Mouse (Mus musculus): ENCODE measurements around the gene Prmt1. TPM values are rescaled to one million over a fixed set of nuclear protein-coding genes. Genes with fewer than 3 reads are reported as not detected.
A peak's percentile ranks its signal among the peaks of the same experiment; 100 is the strongest.

Prmt1 gene
- polyA plus RNA-seq, 1 experiment from 2014 or later = 98.6 TPM

DNA sequence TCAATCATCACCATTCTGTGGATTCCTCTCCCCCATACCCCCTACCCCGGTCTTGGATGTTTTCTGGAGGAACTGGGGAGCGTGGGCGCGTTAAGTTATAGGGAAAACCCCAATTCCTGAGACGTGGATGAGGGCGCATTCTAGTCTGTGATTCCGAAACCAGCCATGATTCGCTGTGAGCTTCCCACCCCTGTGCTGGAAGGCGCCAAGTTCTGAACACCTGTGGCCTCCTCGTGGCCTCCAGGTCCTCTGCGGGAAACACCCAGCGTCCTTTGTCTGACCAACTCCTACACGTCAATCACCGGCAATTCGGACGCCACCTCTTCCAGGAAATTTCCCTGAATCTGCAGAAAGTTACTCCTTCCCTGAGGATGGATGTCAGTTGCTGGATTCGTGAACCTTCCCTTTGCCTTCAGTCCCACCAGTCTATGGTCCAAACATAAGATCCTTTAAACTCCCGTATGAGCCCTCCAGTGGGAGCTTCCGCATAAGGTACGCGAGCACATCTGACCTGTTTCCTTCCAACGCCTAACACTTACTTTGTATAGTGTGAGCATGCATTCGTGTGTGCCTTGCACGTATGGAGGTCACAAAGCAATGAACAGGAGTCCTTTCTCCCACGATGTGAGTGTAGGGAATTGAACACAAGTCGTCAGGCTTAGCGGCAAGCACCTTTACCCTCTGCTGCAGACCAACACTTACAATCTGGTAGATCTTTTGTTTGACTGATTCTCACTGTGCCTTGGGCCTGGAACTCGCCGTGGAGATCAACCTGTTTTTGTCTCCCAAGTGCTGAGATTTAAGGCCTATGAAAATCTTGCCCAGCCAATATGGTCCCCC, 731 bp upstream of the Prmt1 start:
- H3K36me3 ChIP-seq (ENCODE audit: control insufficient read depth, insufficient read depth) = peaks cover 2% of the 10 kb centered on the region
- H3K4me1 ChIP-seq (ENCODE audit: control insufficient read depth, low read depth, low read length) = peaks cover 23% of the 10 kb centered on the region
- peak overlapping the region; percentile 77 for H3K9ac ChIP-seq (ENCODE audit: low read depth, low read length)

DNA sequence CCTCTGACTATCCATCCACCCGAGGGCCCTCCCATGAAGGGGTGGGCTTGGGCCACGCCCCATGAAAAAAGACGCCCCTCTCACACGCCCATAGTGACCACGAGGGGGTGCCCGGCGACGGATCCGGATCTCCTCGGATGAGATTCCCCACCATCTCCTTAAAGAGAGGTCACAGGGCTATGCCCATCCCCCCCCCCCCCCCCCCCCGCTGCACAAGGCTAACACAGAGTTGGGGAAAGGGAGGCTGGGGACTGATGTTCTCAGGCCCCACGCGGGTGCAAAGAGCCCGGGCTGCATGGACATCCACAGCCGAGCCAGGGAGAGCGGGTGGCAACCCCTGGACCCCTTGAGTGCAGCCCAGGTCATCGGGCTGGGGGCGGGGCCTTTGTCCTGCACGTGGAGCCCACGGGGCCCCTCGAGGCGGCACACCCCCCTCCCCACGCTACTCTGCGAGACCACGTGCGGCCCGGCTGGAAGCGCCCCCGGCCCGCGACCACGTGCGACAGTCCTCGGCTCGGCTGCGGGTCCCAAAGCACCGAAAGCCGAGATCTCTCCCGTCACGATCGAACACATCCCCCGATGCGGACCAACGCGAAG, 675 bp downstream of the Prmt1 start:
- Histone ChIP-seq H3K9ac (ENCODE audit: low read depth, low read length) (peak overlapping the region; percentile 92), H3K27me3 (ENCODE audit: control insufficient read depth, insufficient read depth, low read depth, low read length) (no peaks in the 10 kb centered on the region), H3K9me3 (replicated peaks; ENCODE audit: control insufficient read depth, low read length) (no peaks in the 10 kb centered on the region), H3K4me1 (ENCODE audit: control insufficient read depth, low read depth, low read length) (peaks cover 23% of the 10 kb centered on the region), H3K4me2 (ENCODE audit: low read depth, low read length) (peak overlapping the region; percentile 99), H3K27ac (ENCODE audit: low read length) (peak overlapping the region; percentile 85), H3K36me3 (ENCODE audit: control insufficient read depth, insufficient read depth) (peaks cover 13% of the 10 kb centered on the region), H3K4me3 (ENCODE audit: low read depth, low read length) (peak overlapping the region; percentile 88)
- ATAC-seq (ENCODE audit: low read depth) = no peak
- under 1% methylated on average over 44 of the region's 45 CpGs for WGBS (ENCODE audit: insufficient replicate concordance)

More for the DNA sequence above, 731 bp upstream of the Prmt1 start:
- peak overlapping the region; percentile 89 for H3K27ac ChIP-seq (ENCODE audit: low read length)
- H3K4me2 ChIP-seq (ENCODE audit: low read depth, low read length) = peak overlapping the region; percentile 86
- no peaks in the 10 kb centered on the region for H3K27me3 ChIP-seq (ENCODE audit: control insufficient read depth, insufficient read depth, low read depth, low read length)
- peak overlapping the region; percentile 78 for H3K4me3 ChIP-seq (ENCODE audit: low read depth, low read length)
- WGBS (ENCODE audit: insufficient replicate concordance) = under 1% methylated on average over 29 of the region's 29 CpGs
- ATAC-seq (ENCODE audit: low read depth) = peak; percentile 6; the same call in 1 of the 2 replicates
- H3K9me3 ChIP-seq (replicated peaks; ENCODE audit: control insufficient read depth, low read length) = no peaks in the 10 kb centered on the region

- Histone ChIP-seq H3K27ac (ENCODE audit: low read length) (peak overlapping the region; percentile 85; the same call in 1 of the 2 replicates), H3K4me1 (ENCODE audit: control insufficient read depth, low read depth, low read length) (peaks cover 23% of the 10 kb centered on the region), H3K27me3 (ENCODE audit: control insufficient read depth, insufficient read depth, low read depth, low read length) (no peaks in the 10 kb centered on the region), H3K36me3 (ENCODE audit: control insufficient read depth, insufficient read depth) (peaks cover 17% of the 10 kb centered on the region), H3K4me2 (ENCODE audit: low read depth, low read length) (peak overlapping the region; percentile 99; the same call in 1 of the 2 replicates), H3K9ac (ENCODE audit: low read depth, low read length) (no peak overlapping the region), H3K4me3 (ENCODE audit: low read depth, low read length) (no peak overlapping the region), H3K9me3 (replicated peaks; ENCODE audit: control insufficient read depth, low read length) (no peaks in the 10 kb centered on the region)
- WGBS (ENCODE audit: insufficient replicate concordance) = 33% methylated on average over 3 of the region's 3 CpGs
- ATAC-seq (ENCODE audit: low read depth) = no peak
Observed at GRCm38 (mm10) chr7:44984833-44985164, 1.6 kb downstream of the Prmt1 start.

GRCm38 (mm10) chr7:44983944-44984832, 2.2 kb downstream of the Prmt1 start:
- Histone ChIP-seq H3K27me3 (ENCODE audit: control insufficient read depth, insufficient read depth, low read depth, low read length) (no peaks in the 10 kb centered on the region), H3K9me3 (replicated peaks; ENCODE audit: control insufficient read depth, low read length) (no peaks in the 10 kb centered on the region), H3K27ac (ENCODE audit: low read length) (no peak overlapping the region), H3K9ac (ENCODE audit: low read depth, low read length) (no peak overlapping the region), H3K36me3 (ENCODE audit: control insufficient read depth, insufficient read depth) (peaks cover 19% of the 10 kb centered on the region), H3K4me2 (ENCODE audit: low read depth, low read length) (peak overlapping the region; percentile 4; the same call in 1 of the 2 replicates), H3K4me3 (ENCODE audit: low read depth, low read length) (no peak overlapping the region), H3K4me1 (ENCODE audit: control insufficient read depth, low read depth, low read length) (peaks cover 23% of the 10 kb centered on the region)
- WGBS (ENCODE audit: insufficient replicate concordance) = 81% methylated on average over 7 of the region's 7 CpGs
- ATAC-seq (ENCODE audit: low read depth) = no peak

- Histone ChIP-seq H3K9me3 (replicated peaks; ENCODE audit: control insufficient read depth, low read length) (no peaks in the 10 kb centered on the region), H3K36me3 (ENCODE audit: control insufficient read depth, insufficient read depth) (peaks cover 20% of the 10 kb centered on the region), H3K4me2 (ENCODE audit: low read depth, low read length) (no peak overlapping the region), H3K4me3 (ENCODE audit: low read depth, low read length) (no peak overlapping the region), H3K9ac (ENCODE audit: low read depth, low read length) (no peak overlapping the region), H3K4me1 (ENCODE audit: control insufficient read depth, low read depth, low read length) (peaks cover 22% of the 10 kb centered on the region), H3K27me3 (ENCODE audit: control insufficient read depth, insufficient read depth, low read depth, low read length) (no peaks in the 10 kb centered on the region), H3K27ac (ENCODE audit: low read length) (no peak overlapping the region)
- WGBS (ENCODE audit: insufficient replicate concordance) = 20% methylated on average over 6 of the region's 6 CpGs
- no peak for ATAC-seq (ENCODE audit: low read depth)
Observed at GRCm38 (mm10) chr7:44983085-44983484, 3.3 kb downstream of the Prmt1 start.

DNA sequence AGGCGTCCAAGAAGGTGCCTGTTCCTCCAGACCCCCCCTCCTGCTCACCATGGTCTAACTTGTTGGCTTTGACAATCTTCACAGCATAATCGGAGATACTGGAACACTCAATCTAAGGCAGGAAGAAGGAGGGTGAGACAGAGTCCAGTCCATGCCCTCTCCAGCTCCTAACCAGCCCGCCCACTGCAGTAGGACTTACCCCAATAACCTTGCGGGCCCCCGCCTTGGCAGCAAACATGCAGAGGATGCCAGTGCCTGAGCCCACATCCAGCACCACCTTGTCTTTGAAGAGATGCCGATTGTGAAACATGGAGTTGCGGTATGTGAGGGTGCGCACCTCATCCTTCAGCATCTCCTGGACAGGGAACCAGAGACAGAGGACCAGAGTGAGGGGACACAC, 4.8 kb downstream of the Prmt1 start:
- Histone ChIP-seq H3K4me1 (ENCODE audit: control insufficient read depth, low read depth, low read length) (peaks cover 12% of the 10 kb centered on the region), H3K4me2 (ENCODE audit: low read depth, low read length) (no peak overlapping the region), H3K9ac (ENCODE audit: low read depth, low read length) (no peak overlapping the region), H3K36me3 (ENCODE audit: control insufficient read depth, insufficient read depth) (peaks cover 32% of the 10 kb centered on the region), H3K27ac (ENCODE audit: low read length) (no peak overlapping the region), H3K4me3 (ENCODE audit: low read depth, low read length) (no peak overlapping the region), H3K9me3 (replicated peaks; ENCODE audit: control insufficient read depth, low read length) (no peaks in the 10 kb centered on the region), H3K27me3 (ENCODE audit: control insufficient read depth, insufficient read depth, low read depth, low read length) (no peaks in the 10 kb centered on the region)
- 83% methylated on average over 8 of the region's 8 CpGs for WGBS (ENCODE audit: insufficient replicate concordance)
- ATAC-seq (ENCODE audit: low read depth) = no peak

DNA sequence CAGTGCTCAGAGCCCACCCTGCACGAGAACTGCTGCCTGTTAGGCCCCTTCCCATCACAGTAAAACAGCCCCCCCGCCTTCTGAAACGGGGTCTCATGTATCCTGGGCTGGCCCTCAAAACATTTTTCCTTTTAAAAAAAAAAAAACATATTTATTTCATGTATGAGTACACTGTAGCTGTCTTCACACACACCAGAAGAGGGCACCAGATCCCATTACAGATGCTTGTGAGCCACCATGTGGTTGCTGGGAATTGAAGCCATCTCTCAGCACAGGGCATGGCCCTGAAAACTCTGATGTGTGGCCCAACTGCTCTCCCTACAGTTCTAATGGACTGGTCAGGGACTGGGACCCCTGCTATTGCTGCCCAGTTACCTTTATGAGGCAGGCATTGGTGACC, 8.1 kb downstream of the Prmt1 start:
- H3K4me1 ChIP-seq (ENCODE audit: control insufficient read depth, low read depth, low read length) = peaks cover 22% of the 10 kb centered on the region
- no peaks in the 10 kb centered on the region for H3K9me3 ChIP-seq (replicated peaks; ENCODE audit: control insufficient read depth, low read length)
- H3K4me2 ChIP-seq (ENCODE audit: low read depth, low read length) = no peak overlapping the region
- H3K27me3 ChIP-seq (ENCODE audit: control insufficient read depth, insufficient read depth, low read depth, low read length) = no peaks in the 10 kb centered on the region
- no peak overlapping the region for H3K27ac ChIP-seq (ENCODE audit: low read length)
- no peak overlapping the region for H3K4me3 ChIP-seq (ENCODE audit: low read depth, low read length)
- WGBS (ENCODE audit: insufficient replicate concordance) = 76% methylated on average over 3 of the region's 3 CpGs
- H3K9ac ChIP-seq (ENCODE audit: low read depth, low read length) = no peak overlapping the region
- H3K36me3 ChIP-seq (ENCODE audit: control insufficient read depth, insufficient read depth) = peaks cover 33% of the 10 kb centered on the region
- ATAC-seq (ENCODE audit: low read depth) = no peak

DNA sequence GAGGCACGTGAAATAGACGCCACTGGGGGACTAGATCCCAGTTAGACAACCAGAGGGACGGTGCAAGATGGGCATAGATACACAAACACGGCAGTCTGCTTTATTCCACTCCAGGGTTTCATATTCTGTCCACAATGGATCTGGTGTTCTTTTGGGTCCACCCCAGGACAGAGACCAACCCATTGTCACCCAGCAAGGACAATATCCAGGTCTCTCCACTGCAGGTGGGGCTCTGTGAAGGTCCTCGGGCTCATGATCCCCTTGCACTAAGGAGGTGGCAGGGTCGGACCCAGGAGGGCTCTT, 11.3 kb downstream of the Prmt1 start:
- H3K4me2 ChIP-seq (ENCODE audit: low read depth, low read length) = peak overlapping the region; percentile 71

More for the DNA sequence above, 11.3 kb downstream of the Prmt1 start:
- Histone ChIP-seq H3K4me3 (ENCODE audit: low read depth, low read length) (peak overlapping the region; percentile 51; the same call in 1 of the 2 replicates), H3K9ac (ENCODE audit: low read depth, low read length) (0 out of 2 replicates have a peak overlapping the region, but pooled peaks have one; percentile 14), H3K4me1 (ENCODE audit: control insufficient read depth, low read depth, low read length) (peaks cover 32% of the 10 kb centered on the region), H3K9me3 (replicated peaks; ENCODE audit: control insufficient read depth, low read length) (no peaks in the 10 kb centered on the region), H3K27me3 (ENCODE audit: control insufficient read depth, insufficient read depth, low read depth, low read length) (no peaks in the 10 kb centered on the region), H3K27ac (ENCODE audit: low read length) (peak overlapping the region; percentile 83), H3K36me3 (ENCODE audit: control insufficient read depth, insufficient read depth) (peaks cover 16% of the 10 kb centered on the region)
- 22% methylated on average over 6 of the region's 6 CpGs for WGBS (ENCODE audit: insufficient replicate concordance)
- ATAC-seq (ENCODE audit: low read depth) = no peak

Data from liver, embryonic 16.5 days (tissue).